Mouse (Mus musculus) monocyte, adult 5-6 weeks (primary cell): ENCODE data around the gene Zfp523. TPM values are rescaled to one million over a fixed set of nuclear protein-coding genes. Genes with fewer than 3 reads are reported as not detected.
"Not testable (repeated sequence)": the region's sequence is repeated elsewhere in the genome, so short reads cannot be mapped to it uniquely, and the experiment has no call there.

Experiments used
- ATAC-seq: fragments of 153-309, 156-312 bp; replicated peaks from 2 replicates; pipeline ENCODE4 v1.8.0; 2017; ENCODE audit warnings: mild to moderate bottlenecking; ENCODE audit not compliant: low TSS enrichment, insufficient number of reproducible peaks, severe bottlenecking, poor library complexity, low FRiP score
- total RNA-seq: library from RNA; stranded (forward); fragments of 200-1000, 200-491, 200-594 nt; gene quantifications from 3 replicates; pipeline ENCODE4 v1.2.3, GENCODE M21; 2017

The Zfp523 gene
- total RNA-seq, 1 experiment from 2014 or later, result 1.3 TPM

DNA sequence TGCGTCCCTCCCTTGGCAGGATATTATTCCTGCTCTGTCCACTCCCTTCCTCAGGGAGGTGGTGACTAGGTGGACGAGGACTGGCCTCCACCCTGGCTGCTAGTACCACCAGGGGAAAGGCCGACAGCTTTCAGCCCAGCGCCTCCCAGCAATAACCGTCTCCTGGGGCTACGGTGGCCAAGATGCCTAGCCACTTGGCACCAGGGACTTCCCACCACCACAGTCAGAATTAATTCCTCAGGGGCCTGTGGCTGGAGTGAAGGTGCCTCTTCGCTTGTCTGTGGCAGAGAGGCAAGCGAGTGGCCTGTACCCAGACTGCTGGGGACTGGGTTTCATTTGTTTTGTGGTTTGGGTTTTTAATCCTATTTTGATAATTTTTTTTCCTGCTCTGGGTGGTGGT lies 28.5 kb downstream of the Zfp523 start:
- ATAC-seq, result no peak

DNA sequence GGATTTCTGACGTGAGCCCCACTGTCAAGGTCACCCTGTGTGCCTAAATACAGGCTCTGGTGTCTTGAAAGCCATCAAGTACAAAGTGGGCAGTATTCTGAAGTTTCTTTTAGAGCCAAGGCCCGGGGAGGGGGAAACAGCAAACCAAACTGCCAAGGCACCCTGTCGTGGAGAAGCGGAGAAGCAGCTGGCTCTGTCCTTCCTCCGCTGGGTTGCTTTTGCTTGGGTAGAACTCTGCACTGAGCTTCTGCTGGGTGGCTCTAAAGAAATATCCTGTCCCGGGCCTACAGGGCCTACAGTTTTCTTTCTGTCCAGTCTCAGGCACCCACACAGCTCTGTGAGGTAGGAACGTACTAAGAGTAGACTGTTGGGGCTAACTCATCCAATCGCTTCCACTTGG lies 30.2 kb downstream of the Zfp523 start:
- ATAC-seq, result no peak

DNA sequence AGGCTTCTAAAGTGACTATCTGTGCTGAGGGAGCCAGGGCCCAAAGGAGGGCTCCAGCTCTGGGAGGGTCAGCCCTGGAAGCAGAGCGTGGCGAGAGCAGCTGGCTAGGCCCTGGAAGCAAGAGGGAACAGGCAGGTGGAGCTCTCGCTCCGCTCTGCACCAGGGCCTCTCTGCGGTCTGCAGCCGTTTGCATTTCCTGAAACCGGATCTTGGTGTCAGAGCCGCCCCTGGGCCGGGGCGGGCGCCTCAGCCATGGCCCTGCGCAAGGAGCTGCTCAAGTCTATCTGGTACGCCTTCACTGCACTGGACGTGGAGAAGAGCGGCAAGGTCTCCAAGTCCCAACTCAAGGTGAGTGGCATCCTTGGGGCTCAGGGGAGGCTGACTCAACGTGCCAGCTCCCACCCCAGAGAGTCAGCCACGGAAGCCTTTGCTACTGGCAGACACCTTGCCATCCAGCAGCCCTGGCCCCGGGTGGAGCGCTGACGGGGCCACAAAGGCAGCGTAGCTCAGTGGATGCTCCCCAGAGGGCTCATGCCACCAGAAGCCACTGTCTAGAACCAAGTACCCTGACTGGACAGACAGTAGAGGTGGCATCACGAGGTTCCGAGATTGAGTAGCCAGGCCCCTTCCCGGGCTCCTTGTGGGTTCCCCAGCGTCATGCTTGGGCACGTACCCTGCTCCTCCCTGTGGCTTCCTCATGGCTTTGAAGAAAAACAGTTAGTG lies 30.8 kb downstream of the Zfp523 start, which contains the start of gene Def6:
Gene Def6, plus strand, starts transcription at position 188 of the 723 bp plus-strand sequence.
- ATAC-seq, result peak; percentile 55

DNA sequence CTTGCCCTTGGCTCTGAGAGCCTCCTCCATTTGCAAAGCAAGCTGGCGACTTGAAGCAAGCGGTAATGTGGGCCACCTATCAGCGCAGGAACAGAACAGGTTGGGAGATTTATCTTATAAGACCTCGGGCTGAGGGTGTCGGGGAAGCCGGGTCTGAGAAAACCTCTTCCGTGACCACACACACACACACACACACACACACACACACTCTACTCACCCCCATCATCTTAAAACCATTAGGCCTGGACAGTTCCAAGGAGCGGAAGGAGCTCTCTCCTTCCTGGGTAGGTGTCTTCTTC lies 31.3 kb downstream of the Zfp523 start:
- no peak; the same call in 1 of the 2 replicates for ATAC-seq

DNA sequence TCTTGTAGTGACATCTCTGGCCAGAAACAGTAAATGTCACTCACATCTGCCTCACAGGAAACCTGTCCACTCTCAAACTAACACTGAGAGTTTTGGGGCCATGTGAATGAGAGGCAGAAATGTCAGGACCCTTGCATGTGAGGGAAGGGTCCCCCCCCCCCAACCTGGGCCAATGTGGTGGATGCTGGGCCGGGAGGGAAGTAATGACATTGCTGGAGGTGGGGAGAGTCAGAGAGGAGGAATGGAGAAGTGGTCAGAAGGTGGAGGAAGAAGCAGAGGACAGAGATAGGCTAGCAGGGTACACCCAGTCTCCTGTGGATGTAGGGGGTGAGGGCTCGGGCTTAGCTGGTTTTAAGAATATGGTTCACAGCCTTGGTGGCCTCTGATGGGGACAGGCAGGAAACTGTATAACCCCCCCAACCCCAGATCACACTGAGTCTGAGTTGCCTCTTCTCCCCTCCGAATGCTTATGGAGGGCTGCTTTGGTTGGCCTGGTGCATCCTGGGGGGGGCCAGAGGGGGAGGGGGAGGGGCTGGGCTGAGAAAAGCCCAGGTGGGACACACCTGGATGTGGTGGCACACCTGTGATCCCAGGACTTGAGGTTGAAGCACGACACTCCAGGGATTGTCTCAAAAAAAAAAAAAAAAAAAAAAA lies 32.7 kb downstream of the Zfp523 start:
- ATAC-seq, result peak; percentile 49

DNA sequence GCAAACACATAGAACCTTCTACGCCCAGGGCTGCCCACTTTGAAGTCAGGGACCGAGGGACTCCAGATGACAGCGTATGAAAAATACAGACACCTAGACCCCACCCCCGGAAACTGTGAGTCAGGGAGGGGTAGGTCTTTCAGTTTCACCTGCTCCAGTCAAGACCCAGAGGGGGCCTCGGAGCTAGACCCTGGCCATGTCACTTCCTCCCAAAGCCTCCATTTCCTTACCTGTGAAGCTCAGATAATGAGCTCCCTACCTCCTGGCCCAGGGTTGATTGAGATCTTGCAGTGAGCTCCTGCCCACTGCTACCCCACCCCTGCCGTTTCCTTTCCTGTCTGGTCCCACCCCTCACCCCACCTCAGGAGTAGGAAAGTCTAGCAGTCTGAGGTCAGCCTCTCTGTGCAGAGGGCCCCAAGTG lies 35.0 kb downstream of the Zfp523 start:
- ATAC-seq, result no peak

DNA sequence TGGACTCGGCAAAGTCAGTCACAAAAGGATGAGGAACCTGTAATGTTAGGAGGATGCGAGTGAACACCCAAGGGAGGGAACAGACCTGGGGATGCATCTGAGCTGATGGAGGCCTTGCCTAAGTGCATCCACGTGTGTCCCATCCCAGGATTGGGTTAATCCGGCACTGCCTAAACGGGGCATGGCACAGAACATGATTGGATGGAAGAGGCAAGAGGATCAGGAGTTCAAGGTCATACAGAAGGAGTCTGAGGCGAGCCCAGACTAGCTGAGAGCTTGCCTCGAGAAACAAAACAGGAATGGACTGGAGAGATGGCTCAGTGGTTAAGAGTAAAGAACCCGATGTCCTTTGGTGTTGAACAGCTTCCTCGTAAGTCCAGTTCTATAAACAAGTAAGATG lies 35.5 kb downstream of the Zfp523 start:
- ATAC-seq, result no peak

DNA sequence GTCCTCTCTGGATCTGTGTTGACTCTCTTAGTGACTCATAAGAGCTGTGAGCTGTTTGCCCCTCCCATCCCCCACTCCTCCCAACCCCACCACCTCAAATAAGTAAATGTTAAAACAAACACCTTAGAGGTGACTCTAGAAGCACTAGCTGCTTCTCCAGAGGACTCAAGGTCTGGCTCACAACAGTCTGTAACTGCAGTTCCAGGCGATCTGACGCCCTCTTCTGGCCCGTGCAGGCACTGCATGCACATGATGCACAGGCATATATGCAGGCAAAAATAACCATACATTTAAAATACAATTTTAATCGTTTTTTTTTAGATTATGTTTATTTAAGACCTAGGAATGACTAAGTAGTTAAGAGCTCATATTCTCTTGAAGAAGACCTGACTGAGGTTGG lies 36.3 kb downstream of the Zfp523 start:
- ATAC-seq, result no peak

DNA sequence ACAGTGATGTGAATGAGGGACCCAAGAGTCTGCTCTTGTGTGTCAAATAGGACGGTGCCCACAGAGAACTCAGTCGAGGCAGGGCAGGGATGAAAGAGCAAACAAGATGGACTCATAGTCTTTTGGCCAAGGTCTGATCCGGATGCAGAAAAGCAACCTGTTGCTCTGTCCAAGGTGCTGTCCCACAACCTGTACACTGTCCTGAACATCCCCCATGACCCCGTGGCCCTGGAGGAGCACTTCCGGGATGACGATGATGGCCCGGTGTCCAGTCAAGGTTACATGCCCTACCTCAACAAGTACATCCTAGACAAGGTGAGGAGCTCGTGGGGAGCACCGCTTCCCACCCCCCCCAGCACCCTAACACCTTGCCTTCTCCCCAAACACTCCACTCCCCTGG lies 39.9 kb downstream of the Zfp523 start:
- ATAC-seq, result no peak

DNA sequence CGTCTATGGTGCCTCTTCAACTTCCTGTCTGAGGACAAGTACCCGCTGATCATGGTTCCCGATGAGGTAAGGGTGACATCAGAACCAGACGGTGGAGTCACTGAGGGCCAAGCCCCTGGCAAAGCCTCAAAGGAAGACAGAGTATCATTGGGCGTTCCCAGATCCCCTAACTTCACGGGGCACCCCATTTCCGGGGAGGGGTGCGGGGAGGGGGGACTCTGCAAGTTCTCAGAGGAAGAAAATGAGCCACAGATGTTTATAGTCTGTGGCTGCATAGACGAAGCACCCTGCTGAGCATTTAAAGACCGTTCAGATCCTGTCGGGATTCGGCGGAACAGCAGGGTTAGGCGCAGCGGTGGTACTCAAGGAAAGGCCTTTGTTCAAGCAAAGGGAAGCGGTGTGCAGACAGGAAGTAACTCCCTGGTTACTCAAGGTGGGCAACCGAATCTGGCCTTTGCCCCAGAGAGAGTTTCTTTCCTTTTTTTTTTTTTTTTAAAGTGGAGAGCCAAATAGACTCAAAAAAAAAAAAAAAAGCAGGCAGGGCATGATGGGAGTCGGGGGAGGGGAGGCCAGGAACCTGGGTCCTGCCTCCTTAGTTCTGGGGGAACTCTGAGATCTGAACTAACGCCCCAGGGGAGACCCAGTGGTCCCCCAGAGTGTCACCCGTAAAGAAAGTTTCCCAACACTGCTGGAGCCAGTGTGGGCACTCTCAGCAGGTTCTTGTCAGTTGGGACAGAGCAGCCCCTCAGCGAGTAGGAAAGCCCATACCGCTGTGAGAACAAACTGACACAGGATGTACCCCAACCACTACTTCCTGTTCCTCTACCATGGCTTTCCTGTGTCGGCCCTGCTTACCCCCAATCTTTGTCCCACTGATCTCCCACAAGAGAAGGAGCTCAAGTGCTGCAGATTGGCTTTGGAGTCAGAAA lies 41.1 kb downstream of the Zfp523 start:
- peak; percentile 88 for ATAC-seq

DNA sequence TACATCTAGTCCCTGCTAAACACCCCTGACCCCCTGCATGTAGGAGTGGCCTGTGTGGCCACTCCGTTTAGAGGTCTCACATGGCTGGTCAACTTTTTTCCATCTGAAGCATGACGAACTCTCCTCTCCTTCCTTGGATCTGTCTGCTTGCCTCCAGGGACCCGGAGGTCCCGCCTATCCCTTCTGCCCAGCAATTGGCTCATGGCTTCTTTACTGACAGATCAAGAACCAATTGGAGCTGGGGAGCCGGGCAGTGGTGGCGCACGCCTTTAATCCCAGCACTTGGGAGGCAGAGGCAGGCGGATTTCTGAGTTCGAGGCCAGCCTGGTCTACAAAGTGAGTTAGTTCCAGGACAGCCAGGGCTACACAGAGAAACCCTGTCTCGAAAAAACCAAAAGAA lies 45.5 kb downstream of the Zfp523 start:
- not testable (repeated sequence) for ATAC-seq

DNA sequence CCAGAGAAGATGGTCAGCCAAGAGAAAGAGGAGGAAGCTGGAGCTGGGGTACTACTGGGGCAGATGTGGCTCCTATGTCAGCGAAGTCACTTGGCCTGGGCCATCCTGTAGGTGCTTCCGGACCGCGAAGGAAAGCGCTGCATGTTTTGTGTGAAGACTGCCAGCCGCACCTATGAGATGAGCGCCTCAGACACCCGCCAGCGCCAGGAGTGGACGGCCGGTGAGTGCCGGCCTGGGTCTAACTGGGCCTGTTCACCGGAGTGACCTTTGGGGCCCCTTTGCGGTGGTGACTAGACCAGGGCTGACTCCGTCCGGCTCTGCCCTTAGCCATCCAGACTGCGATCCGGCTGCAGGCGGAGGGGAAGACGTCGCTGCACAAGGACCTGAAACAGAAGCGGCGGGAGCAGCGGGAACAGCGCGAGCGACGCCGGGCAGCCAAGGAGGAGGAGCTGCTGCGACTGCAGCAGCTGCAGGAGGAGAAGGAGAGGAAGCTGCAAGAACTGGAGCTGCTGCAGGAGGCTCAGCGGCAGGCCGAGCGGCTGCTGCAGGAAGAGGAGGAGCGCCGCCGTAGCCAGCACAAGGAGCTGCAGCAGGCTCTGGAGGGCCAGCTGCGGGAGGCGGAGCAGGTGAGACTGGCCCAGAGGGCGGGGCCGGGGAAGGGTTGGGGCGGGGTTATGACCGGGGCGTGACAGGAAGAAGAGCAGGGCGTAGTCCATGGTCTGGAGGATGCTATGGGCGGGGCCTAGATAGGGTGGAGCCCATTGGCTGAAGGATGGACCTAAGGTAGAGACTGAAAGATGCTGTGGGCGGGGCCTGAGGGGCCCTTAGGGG lies 46.8 kb downstream of the Zfp523 start:
- ATAC-seq, result peak; percentile 82

DNA sequence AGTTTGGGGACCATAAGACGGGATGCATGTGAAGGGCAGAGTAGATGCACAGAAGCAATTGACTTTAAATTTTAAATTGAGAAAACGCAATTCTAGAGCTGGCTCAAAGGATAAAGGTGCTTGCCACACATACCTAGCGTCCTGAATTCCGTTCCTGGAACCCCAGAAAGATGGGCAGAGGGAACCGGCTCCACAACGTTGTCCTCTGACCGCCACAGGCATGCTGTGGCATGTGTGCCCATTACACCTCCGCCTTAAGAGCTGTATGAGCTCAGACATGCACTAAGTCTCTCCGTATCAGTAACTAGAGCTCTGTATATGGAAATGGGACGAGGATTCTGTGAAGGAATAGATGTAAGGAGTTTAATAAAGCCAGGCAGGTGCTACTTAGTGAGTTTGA lies 47.7 kb downstream of the Zfp523 start:
- no peak for ATAC-seq

DNA sequence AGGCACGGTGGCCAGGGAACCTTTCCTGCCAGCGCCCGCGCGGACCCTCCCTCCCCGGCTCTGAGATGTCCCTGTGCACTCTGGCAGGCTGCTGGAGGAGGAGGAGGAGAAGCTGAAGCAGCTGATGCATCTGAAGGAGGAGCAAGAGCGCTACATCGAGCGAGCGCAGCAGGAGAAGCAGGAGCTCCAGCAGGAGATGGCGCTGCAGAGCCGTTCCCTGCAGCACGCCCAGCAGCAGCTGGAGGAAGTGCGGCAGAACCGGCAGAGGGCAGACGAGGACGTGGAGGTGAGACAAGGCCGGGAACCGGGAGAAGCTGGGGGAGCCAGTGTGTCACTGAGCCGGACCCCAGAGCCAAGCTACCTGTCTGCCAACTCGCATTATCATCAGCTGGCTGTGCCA lies 49.1 kb downstream of the Zfp523 start:
- peak; percentile 69 for ATAC-seq

DNA sequence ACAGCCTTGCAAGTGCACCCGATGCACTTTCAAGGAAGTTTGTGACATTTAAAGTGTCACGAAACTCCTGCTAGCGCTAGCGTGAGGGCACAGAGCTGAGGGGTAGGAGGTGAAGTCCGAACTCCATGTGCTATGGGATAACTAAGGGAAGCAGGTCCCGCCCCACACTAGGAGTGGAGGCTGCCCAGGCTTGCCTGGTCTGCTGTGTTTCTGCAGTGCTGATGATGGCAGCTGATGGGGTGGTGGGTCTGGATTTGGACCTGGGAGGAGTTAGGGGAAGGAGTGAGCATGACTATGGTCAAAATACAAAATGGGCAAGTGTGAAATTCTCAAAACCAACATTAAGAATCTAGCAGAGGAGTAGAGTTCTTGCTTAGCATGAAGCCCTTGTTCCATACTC lies 53.6 kb downstream of the Zfp523 start:
- no peak for ATAC-seq

DNA sequence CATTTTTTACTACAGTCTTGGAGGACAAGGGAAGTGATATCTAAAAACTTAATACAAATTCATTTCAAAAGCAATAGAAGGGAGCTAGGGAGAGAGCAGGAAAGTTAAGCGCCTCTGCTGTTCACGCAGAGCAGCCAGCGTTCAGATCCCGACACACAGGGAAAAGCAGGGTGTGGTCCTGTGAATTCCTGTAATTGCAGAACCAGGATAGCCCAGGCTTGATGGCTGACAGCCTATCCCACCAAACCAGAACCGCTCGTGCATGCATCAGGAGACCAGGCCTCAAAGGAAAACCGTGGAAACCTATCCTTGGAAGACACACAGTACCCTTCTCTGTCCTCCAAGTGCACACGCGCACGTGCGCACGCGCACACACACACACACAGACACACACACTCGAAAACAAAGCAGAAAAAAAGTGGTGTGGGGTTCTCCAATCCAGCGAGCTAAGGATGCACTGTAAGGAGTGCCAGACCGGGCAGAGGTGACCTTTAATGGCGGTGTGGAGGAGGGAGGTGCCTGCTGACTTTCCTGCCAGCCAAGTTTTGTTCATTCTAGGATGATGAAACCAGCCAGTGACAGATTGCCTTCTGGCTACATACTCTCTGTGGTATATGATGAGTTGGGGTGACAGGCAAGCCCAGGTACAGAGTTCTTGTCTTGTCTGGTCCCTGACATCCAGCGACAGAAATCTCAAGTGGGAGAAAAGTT lies 54.3 kb downstream of the Zfp523 start:
- no peak for ATAC-seq

DNA sequence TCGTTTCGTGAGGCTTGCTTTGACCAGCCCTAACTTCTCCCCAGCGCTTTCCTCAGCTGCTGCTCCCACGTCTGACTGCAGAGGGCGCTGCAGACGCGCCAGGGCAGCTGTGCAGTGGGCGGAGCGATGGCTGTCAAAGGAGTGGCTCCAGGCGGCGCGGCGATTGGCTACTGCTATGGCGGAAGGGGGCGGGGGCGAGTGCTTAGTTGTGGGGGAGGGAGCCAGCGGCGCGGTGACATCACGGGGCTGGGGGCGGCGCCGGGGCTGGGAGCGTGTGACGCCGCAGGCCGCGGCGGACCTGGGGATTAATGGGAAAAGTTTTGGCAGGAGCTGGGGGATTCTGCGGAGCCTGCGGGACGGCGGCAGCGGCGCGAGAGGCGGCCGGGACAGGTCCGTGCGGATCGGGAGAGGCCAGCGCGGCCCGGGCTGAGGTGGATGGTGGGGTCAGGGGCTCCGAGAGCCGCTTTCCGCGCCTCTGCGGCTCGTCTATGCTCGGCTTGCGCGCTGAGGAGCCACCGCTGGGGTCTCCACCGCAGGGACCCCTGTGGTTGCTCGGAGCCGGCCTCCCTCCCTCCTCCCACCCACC lies 55.6 kb downstream of the Zfp523 start, which contains the start of gene Ppard:
Gene Ppard, plus strand, starts transcription at position 226 of the 586 bp plus-strand sequence.
- ATAC-seq, result peak; percentile 91
